Mouse (Mus musculus) urinary bladder, postnatal 4 days (tissue): Measurements from ENCODE around the gene Rin3.
A peak's percentile ranks its signal among the peaks of the same experiment; 100 is the strongest.

ENCODE experiments used
- DNase-seq, 2 experiments: peaks; one replicate each; pipeline ENCODE4 v3.0.0; 2021 to 2022; ENCODE audit warnings: low spot score in 2 of 2

Rin3 gene

DNA sequence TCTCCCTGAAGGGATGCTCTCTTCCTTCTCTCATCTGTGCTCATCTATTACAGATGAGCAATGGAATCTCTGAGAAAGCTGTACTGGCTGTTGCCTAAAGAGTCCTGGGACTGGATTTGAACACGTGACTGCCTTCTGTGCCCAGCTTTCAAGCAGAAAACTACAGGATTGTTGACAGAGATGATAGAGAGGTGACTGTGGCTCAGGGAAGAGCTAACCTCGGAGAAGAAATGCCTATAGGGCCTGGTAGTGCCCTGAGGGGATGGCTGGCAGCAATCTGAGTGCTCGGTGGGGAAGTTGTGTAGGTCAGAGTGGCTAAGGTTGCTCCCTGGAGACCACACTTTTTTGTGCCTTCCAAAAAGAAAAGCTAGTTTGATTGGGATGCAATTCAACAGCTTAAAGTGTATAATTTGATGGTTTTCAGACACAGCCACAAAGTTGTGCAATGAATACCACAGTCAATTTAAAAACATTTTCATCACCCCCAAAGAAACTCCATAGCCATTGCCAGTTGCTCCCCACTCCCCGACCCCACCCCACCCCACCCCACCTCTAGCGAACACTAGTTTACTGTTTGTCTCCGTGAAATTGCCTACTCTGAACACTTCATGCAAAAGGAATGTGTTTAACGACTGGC is 1.9 kb upstream of the Rin3 start:
- DNase-seq: no peak

DNA sequence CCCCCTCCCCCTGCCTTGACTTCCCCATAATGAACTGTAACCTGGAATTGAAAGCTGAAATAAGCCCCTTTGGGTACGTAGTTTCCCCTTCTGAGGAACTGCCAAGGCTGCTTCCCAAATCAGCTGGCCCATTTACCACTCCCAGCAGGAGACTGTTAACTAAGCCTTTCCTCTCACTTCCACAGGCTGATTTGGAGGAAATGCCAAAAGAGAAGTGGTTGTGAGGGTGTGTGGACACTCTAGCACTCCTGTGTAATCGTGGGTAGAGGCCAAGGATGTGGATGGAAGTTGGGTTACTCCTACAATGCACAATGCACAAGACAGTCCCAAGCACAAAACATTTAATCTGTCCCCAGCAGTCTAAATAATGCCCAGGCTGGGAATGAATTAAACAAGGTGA is 722 bp upstream of the Rin3 start:
- DNase-seq: no peak

DNA sequence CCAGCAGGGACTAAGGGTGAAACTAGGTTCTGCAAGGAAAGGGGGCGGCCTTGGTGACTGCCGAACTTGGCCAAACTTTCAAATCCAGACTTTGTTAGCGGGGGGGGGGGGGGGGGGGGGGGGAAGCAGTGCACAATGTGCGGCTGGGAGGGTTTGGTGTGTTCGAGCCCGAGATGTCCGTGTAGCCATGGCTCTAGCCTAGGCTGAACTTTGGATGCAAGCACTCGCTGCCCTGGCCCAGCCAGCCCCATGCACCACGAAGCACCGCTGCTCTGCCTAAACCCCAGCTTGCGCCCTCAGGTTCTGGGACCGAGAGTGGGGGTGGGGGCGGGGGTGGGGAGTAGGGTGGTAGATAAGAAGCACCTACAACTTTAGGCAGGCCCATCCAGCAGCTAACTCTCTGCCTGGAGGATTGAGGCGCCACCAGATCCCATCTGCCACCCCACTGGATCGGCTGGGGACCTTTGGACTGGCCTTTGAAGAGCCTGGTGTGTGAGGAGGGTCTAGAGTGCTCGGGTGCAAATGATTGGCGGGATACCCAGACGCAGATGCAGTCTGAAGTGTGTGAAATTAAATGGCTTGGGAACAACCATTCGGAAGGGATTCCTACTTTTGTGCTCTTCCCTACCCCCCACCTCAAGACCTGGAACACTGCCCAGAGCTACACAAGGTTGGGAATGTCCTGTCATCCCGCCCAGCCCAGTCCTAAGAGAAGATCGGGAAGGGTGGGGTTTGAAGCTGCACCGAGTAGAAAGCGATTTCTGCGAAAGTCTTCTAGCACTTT is 827 bp downstream of the Rin3 start:
- peak in 1 of 2 experiments; percentile 64 for DNase-seq

DNA sequence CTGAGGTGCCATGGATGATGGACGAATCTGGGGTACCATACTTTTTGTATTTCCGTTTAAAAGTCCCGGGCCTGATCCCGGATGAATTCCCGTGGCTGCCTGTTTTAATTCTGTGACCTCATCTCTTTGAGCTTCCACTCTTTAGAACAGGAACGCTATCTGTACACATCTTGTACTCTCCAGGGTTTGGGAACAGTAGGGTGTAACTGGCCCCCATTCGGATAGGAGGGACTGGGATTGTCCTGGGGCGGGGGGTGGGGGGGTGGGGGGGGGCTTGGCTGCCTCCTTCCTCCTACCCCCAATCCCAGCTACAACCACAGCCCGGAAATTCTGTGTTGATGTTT is 1.4 kb downstream of the Rin3 start:
- no peak for DNase-seq

DNA sequence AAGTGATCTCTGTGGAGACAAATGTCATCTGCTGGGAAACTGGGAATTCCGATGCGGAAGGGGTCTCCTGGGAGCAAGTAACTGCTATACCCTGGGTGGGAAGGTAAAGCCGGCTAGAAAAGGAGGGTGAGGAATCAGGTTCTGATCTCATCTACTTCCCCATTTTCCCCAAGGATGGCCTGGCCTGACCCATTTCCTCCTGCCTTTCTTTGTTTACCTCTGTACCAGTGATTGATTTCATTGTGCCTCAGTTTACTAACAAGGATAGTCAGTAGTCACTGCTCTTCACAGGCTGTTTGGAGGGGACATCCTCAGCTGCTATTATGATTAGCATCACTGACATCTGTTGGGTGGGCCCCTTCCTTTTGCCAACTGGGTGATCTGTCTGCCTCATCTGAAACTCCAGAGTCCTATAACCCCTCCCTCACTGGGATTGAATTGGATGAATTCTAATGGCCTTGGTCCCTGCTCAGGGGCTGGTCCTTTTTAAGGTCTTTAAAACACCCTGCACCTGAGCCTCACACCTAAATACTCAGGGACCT is 1.8 kb downstream of the Rin3 start:
- DNase-seq: no peak

DNA sequence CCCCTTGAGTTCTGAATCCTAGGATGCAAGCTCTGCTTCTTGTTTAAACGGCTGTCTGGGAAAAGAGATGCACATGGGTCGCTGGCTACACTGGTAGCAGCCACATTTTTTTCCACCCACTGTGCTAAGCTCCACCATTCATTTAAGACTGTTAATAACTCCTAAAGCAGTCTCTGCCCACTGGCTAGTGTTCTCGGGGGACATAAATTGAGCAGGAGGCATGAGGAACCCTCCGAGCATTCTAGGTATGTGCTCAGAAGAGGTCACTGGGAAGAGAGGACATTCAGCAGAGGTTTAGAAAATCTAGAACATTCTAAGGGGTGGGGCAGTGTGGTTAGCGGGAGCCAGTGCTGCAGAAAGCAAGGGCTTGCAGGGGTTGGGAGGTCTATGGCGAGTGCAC is 2.5 kb downstream of the Rin3 start:
- DNase-seq: no peak

DNA sequence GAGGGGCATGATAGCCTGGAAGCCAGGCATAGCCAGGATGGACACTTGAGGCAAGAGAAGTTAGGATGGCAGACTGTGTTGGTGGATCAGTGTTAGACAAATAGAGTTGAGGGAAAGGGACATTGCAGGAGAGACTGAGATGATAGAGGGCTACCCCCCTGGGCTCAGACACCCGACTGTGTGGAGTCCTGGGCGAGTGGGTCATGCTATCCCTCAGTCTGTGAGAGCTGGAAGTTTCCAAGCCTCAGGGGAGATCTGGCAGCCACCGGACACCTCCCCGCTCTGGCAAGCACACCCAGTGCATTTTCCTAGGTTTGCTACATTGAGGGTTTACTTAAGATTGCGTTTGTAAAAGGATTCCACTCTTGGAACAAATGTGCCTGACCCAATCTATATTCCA is 2.9 kb downstream of the Rin3 start:
- no peak for DNase-seq

DNA sequence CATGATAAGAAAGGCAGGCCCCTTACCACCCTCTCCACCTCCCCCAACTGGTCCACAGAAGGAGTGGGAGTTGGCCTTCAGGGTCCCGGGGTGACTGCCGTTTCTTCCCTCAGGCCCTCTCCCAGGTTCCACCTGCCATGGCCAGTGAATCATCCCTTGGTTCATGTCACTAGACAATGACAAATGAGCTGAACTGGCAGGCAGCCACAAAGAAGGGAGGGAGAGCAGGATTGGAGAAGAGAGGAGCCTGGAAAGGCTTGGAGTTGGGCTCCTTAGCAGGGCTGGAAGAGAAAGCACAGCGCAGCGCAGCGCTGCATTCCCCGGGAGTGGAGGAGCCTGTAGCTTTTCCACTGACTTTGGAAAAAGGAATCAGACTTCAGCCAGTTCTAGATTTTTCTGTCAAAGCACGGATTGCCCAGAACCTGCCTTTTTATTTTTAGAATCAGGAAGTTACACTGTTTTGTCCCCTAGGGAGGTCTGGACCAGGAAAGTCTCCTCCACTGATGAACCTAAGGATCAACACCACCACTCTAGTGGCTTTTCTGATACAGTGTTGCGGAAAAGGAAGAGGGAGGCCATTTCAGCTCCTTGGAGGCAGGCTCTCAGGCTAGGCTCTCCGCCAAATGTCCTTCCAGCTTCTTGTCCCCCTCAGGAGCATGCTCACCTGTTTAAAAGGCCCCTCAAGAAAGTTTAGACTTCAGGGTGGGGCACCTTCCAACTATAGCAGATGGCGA is 4.0 kb downstream of the Rin3 start:
- peak; percentile 58 to 68 for DNase-seq

DNA sequence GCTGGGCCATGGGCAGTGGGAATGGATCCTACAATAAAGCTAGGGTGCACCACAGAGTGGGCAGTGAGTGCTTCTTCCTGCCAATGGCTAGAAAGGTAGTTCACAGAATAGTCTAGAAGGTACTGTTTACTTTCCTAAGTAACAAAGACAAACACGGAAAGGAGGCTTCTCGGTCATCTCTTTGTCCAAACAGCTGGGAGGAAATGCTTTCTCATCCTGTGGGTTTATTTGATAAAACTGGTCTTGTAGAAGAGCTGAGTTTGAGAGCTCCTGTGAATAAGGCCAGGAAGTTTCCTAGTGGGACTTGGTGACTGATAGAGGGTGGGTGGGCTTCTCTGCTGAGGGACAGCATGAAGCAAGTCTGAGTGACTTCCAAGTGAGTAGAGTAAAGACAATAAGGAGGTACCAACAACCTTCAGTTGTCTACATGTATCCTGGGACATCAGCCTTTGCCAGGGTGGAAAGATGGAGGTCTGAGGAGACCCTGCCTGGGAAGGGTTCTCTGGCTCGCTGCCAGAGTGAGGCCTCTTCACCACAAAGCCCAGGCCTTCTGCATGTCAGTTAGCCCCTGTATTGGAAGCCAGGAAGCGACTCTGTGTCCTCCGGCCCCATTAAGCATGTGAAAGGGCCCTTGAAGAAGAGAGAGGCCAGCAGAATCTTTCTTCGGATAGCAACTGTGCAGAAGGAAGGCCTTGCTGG is 5.2 kb downstream of the Rin3 start:
- DNase-seq: no peak

DNA sequence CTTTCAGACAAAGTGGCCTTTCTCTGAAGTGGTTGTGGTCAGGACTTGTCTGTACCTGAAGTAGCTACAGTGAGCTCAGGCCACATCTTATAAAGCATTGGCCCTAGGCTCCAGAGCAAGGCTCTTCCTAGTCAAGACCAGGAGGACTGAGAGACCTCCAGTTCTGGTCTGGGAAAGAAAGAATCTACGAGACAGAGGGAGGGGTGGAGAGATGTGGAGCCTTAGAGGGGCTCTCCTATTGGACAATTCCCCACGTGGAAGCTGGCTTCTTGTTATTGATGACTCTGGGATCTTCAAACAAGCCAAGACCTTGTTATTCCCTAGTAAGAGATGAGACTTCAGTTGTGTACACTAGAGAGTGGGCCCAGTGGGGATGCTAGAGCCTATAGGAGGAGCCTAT is 6.0 kb downstream of the Rin3 start:
- no peak for DNase-seq

DNA sequence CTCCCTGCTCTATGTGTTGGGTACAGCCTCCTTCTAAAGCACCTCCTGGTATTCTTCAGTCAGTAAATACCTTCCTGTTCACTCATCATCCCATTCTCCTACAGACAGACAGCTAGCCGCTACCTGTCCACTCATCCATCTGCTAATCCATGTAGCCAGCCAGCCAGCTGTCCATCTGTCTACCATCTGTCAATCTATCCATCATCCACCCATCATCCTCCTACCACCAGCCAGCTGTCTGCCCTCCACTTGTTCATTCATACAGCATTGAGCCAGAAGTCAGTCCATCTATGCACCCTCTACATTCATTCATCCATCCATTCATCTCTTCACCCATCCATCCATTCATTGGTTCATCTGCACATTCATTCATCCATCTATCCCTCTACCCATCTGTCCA is 6.7 kb downstream of the Rin3 start:
- DNase-seq: no peak

DNA sequence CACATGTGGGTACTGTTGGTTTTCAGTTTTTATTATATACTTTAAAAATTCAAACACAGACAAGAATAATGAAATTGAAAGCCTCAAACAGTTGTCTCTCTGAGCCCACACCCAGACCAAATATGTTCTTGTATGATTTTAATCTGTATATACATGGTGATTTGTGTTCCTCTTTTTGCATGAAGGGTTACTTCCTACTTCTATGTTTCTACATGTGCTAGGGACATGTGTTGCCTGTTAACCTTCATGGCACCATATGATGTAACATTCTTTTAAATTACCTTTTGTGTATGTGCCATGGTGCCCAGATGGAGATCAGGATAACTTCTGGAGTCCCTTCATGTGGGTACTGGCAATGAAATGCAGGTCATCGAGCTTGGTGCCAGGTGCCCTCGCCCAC is 7.8 kb downstream of the Rin3 start:
- no peak for DNase-seq

DNA sequence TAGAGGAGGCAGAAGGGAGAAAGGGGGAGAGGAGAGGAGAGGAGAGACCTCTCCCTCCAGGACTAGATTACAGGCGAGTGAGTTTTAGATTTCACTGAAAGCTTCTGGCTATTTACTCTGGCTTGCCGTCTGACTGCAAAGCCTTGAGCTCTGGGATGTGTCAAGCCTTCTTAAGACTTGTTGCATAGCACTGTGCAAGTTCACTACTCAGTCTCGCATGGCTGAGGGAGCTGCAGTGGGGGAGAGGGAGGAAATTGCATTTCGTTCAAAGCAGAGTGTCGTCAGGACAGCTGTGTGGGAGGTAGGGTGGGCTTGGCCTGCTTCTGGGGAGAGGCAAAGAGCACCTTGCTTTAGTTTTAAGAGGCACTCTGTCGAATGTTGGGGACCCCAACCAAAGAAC is 8.8 kb downstream of the Rin3 start:
- DNase-seq: no peak

DNA sequence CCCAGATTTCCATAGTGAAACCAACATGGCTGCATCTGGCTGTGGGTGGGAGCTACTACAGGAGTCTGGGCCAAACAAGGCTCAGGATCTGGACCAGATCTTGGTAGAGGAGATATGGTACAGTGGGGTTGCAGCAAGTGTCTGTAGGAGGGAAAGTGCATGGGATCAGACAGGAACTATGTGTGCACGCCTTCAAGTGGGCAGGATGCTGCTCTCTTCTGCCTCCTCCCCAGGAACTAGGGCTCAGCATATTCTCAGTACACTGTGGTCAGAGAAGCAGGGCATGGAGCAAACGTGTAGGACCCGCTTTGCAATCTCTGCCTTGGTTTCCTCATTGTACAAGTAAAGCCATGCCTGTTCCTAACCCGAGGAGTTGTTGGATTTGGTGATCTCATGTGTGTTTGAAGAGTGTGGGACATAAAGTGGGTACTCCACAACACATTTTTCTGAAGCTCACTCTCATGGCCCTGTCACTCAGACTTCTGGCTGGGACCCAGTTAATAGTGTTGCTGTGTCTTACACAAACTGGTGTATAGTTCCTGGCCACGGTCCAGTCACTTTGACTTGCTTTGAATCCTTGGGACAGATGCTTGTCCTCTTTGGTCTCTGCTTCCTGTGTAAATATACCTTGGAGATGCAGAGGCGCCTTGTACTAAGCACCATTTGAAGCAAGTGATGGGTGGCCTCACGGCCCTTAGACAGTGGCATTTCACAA is 9.8 kb downstream of the Rin3 start:
- DNase-seq: no peak

DNA sequence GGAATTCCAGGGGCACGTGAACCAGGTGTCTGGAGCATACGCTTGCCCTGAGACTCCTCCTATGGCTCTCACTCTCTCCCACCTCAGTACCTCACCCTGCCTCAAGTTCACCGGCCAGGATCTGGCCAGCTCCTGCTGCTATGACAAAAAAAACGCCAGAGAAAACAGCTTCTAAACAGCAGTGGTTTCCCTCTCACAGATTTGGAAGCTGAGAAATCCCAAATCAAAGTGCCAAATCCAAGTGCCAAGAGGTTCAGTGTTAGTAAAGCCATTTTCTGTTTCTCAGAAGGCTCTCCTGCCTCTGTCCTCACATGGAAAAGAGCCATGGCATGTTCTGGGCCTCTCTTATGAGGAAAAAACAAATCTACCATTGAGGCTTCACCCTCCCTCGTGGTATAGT is 11.8 kb downstream of the Rin3 start:
- no peak for DNase-seq

DNA sequence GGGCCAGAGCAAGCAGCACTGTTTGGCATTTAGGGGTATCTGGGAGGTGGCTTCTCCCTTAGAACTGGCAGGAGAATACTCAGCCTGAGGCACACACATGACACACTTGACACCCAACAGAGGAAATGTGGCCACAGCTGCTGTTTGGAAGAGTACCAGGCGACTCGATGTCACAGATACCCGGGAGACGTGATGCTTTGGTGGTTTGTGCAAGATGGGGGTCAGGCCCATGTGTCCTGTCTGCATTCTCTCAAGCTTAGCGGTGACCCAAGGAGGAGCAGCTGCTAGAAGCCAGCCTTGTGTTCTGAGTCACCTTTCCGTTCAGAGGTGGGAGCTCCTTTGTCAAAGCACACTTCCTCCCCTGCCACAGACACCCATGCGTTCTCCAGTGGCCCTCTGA is 12.4 kb downstream of the Rin3 start:
- no peak for DNase-seq

DNA sequence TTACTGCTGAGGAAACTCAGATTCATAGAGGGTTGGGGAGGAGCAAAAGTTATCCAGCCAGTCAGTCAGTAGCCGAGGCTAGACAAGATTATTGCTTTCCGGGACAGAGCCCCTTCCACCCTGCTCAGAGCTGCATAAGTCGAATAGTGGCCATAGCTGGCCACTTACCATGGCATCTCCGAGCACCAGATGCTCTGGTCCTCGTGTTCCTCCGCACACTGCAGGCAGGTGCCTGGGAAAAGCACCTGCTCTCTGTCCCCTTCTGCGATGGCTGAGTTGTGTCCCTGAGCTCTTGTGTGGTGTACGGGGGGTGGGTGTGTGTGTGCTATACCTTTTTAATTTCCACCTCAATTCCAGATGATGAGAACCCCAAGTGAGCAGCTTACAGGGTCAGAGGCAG is 12.8 kb downstream of the Rin3 start:
- no peak for DNase-seq

DNA sequence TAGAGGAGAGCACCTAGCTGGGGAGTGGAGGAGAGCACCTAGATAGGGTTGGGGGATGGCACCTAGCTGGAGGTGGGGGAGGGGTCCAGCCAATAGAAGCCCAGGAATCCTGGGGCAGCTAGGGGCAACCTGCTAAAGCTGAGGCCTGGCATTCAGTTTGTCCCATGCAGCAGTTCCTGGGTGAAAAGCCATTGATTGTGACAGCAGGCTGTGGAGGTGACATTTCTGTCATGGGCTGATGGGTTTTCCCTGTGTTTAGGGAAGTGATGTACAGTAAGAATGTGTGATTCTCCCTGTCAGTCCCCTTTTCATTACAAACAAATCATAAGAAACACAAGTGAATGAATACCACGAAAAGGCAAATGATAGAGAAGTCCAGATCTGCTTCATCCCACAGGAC is 13.5 kb downstream of the Rin3 start:
- DNase-seq: no peak

DNA sequence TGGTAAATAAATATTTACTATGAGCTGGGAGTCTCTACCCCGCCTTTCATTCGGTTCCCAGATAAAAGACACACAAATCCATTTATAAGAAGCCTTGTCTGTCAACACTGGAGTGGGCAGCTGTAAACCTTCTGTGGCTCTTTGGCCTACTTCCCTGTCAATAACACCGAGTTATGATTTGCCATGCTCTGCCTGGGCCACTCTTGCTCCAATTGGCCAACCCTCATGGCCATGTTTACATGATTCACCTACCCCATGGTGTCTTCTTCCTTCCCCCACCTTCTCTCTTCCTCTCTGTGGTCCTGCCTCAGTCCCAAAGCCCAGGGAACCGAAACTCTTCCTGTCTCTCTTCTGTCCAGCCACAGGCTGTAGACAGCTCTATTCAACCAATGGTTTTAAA is 14.1 kb downstream of the Rin3 start:
- no peak for DNase-seq

DNA sequence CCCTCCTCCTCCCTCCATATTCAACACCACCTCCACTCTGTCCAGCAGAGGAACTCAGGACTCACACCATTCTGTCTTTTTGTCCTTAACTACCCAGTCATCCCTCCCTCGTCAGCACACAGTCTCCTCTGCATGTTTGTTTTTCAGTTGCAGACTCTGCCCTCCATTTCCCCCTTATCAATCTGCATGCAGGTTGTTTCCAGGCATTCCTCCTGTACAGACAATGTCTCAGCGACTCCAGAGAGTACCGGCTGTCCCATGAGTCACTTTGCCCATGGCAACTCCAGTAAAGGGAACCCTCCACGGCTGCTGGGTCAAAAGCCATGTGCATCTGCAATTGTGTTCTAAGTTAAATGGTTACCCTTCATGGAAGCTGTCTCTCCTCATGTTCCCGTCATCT is 16.4 kb downstream of the Rin3 start:
- DNase-seq: no peak

DNA sequence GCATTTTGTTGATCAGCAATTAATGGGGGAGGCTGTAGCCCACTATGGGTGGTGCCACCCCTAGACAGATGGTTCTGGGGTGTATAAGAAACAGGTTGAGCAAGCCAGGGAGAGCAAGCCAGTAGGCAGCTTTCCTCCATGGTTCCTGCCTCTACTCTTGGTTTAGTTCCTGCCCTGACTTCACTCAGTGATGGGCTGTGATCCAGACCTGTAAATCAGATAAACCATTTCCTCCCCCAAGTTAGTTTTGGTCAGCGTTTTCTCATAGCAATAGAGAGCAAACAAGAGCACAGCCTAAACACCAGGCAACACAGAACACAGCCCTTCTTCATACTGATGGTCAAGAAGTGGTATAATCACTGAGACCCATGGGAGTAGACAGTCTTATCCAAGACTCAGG is 18.7 kb downstream of the Rin3 start:
- no peak for DNase-seq

DNA sequence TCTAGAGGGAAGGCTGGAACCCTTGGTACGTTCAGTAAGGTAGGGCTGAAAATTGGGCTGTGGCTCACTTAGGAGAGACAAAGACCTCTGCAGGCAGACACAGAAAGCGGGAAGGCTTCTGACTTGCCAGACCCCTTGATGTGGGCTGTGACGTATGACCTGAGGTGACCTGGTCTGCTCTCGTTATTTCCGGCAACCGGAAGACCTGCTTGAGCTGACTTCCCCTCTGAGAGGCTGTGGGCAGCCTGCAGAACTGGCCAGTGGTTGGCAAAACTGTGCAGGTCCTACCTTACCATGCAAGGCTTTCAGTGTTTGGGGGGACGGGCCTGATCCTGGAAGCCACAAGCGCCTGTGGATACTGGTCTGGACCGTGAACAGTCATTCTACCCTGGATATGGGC is 19.5 kb downstream of the Rin3 start:
- DNase-seq: no peak
